Mouse (Mus musculus): Measurements from ENCODE around the gene Folr1.

- TF ChIP-seq GATA1 (IDR thresholded peaks at IDR 0.05; ENCODE audit: borderline replicate concordance, low read length): no peak
- no peak for TF ChIP-seq FLI1 (IDR thresholded peaks at IDR 0.05; ENCODE audit: low read length)
These were observed 708 bp upstream of the Folr1 start for GRCm38 (mm10) chr7:101871296-101871695.
